Mouse (Mus musculus): ENCODE data around the gene Gm16181. TPM values are rescaled to one million over a fixed set of nuclear protein-coding genes. Genes with fewer than 3 reads are reported as not detected.

The Gm16181 gene
- total and polyA plus RNA-seq, 2 experiments = 0.37 TPM; not detected in 1

DNA sequence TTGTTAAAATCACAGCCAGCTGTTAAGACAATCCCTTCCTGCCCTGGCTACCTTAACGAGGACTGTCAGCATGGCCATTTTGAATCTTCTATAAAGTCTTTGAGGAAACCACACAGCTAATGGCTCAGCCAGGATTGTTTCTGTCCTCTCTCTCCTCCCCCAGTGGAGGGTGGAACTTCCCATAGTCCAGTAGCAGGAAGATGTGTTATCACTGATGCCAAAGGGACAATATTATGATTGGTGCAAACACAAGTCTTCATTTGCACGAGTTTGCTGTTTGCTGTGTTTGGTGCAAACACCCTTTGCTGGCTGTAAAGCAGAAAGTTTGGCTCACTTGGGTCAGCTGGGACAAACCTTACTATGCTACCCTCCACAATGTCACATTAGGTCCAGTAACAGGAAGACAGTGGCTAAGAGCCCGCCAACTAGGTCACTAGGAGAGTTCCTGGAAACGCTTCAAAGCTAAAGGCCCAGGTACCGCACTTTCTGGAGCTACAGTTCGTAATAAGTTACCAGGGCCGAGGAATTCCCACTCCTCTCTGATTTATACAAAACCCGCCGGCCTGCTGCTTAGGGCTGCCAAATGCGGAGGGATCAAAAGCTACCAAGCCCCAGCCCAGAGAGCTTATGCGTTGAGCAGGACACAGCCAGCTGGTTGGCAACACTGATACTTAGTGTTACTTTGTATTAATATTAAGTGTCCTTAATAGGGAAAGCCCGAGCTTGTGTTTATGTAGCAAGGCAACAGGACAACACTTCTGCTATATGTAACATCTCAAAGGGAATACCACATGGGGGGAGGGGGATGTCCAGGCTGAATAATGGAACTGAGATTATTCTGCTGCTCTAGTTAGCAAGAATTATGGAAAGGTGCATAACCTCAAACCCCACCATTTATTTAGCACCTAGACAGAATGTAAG is 20.0 kb downstream of the Gm16181 start:
- DNase-seq (ENCODE audit: extremely low read depth, low read depth, low spot score) = peak; percentile 77
- Histone ChIP-seq H3K27ac (replicated peaks; ENCODE audit: insufficient read depth, low read depth, low read length) (peak overlapping the region; percentile 95), H3K4me3 (ENCODE audit: insufficient read depth, low read depth, low read length) (peak overlapping the region; percentile 43; the same call in 1 of the 2 replicates), H3K79me2 (ENCODE audit: control insufficient read depth, insufficient read depth, low read length) (peaks cover 29% of the 10 kb centered on the region), H3K36me3 (ENCODE audit: control insufficient read depth, insufficient read depth, low read length) (peaks cover 22% of the 10 kb centered on the region), H3K9ac (ENCODE audit: low read depth, low read length) (peak overlapping the region; percentile 56), H3K4me1 (ENCODE audit: control insufficient read depth, insufficient read depth, low read length) (peaks cover 16% of the 10 kb centered on the region), H3K27me3 (ENCODE audit: control insufficient read depth, insufficient read depth, low read length) (no peaks in the 10 kb centered on the region)
- 7% methylated on average over 12 of the region's 12 CpGs for WGBS
- TF ChIP-seq CTCF (IDR thresholded peaks at IDR 0.05; ENCODE audit: low read depth, low read length) (no peak), POLR2A (IDR thresholded peaks at IDR 0.05; ENCODE audit: extremely low read depth, insufficient read depth, low read length) (no peak)

DNA sequence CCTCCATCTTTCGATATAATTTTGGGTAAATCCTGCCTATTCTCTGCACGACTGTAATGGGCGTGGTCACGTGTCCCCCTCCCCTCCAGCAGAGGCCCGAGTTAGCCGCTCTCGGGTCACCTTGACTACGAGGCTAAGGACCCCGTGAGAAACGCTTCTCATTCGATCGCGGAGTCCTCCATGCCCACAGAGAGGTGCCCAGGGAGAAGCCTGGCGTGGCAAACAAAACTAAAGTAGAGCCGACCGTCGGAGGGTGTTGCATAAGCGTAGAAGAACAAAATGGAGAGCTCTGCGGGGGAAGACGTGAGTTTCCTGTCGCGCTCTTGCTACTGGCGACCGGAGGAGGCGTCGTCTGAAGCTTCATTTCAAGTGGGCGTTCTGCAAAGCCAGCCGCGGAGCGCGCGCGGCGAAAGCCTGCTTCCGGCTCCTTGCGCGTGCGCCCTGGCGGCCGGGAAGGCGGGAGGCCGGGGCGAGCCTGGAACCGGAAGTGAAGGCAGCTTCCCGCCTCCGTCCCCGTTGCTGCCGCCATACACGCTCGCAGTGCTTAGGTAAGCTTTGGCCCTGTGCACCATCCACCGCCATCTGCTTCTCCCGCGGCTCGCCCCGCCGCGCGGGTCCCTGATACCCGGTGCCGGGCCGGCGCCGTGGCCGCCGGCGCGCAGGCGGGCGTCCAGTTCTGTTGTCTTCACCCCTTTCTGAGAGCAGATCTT is 20.8 kb downstream of the Gm16181 start, which contains the start of gene Ddx39b:
Gene Ddx39b, plus strand, starts transcription at position 442 of the 710 bp plus-strand sequence.
- peaks cover 29% of the 10 kb centered on the region for H3K79me2 ChIP-seq (ENCODE audit: control insufficient read depth, insufficient read depth, low read length)
- WGBS = under 1% methylated on average over 69 of the region's 69 CpGs
- TF ChIP-seq CTCF (IDR thresholded peaks at IDR 0.05; ENCODE audit: low read depth, low read length) (no peak), POLR2A (IDR thresholded peaks at IDR 0.05; ENCODE audit: extremely low read depth, insufficient read depth, low read length) (peak; percentile 80)
- H3K4me3 ChIP-seq (ENCODE audit: insufficient read depth, low read depth, low read length) = peak within 1 kb of the TSS; percentile 83
- H3K9ac ChIP-seq (ENCODE audit: low read depth, low read length) = peak within 1 kb of the TSS; percentile 89
- peaks cover 16% of the 10 kb centered on the region for H3K4me1 ChIP-seq (ENCODE audit: control insufficient read depth, insufficient read depth, low read length)
- H3K27ac ChIP-seq (replicated peaks; ENCODE audit: insufficient read depth, low read depth, low read length) = peak within 1 kb of the TSS; percentile 95
- no peaks in the 10 kb centered on the region for H3K27me3 ChIP-seq (ENCODE audit: control insufficient read depth, insufficient read depth, low read length)
- peaks cover 30% of the 10 kb centered on the region for H3K36me3 ChIP-seq (ENCODE audit: control insufficient read depth, insufficient read depth, low read length)
- DNase-seq (ENCODE audit: extremely low read depth, low read depth, low spot score) = peak; percentile 88

DNA sequence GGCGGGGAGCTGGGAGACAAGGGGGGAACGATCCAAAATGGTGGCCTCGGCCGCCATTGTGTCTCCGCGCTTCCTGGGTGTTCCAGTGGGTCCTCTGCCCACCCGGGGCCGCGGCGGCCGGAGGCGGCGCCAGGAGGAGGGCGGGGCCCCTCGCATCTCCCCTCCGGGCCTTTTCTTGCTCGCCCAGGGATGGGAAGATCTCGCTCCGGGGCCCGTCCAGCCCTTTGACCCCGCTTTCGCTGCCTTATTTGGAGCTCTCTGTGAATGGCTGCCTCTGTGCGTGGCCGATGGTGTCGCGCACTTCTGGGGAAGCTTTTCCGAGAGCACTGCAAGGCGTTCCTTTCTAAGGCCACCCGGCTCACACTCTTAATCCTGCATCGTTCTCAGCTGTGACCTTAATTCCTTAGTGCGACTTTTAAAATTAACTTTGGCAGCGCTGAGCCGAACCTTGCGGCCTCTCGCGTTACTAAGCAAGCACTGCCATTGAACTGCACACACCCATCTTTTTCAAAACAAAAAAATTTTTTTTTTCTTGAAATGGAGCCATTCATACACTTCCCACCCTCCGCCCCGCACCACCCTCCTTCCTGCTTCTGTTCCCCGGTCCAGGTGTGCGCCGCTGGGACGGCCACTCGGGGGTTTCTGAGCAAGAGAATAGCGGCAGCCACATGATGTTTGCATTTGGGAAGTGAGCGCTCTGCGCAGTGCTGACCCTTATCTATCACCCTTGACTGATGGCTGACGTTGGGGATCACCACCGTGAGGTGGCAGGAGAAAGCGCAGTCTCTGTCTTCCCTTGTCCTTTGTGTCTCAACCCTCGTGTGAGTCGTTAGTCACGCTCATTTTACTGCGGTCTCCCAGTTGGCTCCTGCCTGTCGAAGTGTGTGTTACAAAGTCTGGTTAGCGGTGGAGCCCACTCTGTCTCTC is 21.6 kb downstream of the Gm16181 start:
- under 1% methylated on average over 55 of the region's 55 CpGs for WGBS
- peak; percentile 60 for DNase-seq (ENCODE audit: extremely low read depth, low read depth, low spot score)
- Histone ChIP-seq H3K36me3 (ENCODE audit: control insufficient read depth, insufficient read depth, low read length) (peaks cover 37% of the 10 kb centered on the region), H3K27me3 (ENCODE audit: control insufficient read depth, insufficient read depth, low read length) (no peaks in the 10 kb centered on the region), H3K4me1 (ENCODE audit: control insufficient read depth, insufficient read depth, low read length) (peaks cover 16% of the 10 kb centered on the region), H3K9ac (ENCODE audit: low read depth, low read length) (peak overlapping the region; percentile 89), H3K79me2 (ENCODE audit: control insufficient read depth, insufficient read depth, low read length) (peaks cover 29% of the 10 kb centered on the region), H3K4me3 (ENCODE audit: insufficient read depth, low read depth, low read length) (peak overlapping the region; percentile 83), H3K27ac (replicated peaks; ENCODE audit: insufficient read depth, low read depth, low read length) (peak overlapping the region; percentile 82)
- TF ChIP-seq CTCF (IDR thresholded peaks at IDR 0.05; ENCODE audit: low read depth, low read length) = peak; percentile 37
- no peak for TF ChIP-seq POLR2A (IDR thresholded peaks at IDR 0.05; ENCODE audit: extremely low read depth, insufficient read depth, low read length)

DNA sequence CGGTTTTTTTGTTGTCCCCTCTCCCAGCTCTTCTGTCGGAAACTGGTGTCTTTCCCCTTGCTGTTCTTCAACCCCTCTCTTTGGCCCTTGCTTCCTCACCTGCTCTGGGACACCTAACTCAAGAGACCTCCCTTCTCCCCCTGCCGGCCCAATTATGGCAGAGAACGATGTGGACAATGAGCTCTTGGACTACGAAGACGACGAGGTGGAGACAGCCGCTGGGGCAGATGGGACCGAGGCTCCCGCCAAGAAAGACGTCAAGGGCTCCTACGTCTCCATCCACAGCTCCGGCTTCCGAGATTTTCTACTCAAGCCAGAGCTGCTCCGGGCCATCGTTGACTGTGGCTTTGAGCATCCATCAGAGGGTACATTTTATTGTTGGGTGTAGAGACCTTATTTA is 22.5 kb downstream of the Gm16181 start:
- peak overlapping the region; percentile 83 for H3K4me3 ChIP-seq (ENCODE audit: insufficient read depth, low read depth, low read length)
- no peak overlapping the region for H3K27ac ChIP-seq (replicated peaks; ENCODE audit: insufficient read depth, low read depth, low read length)
- H3K79me2 ChIP-seq (ENCODE audit: control insufficient read depth, insufficient read depth, low read length) = peaks cover 29% of the 10 kb centered on the region
- no peaks in the 10 kb centered on the region for H3K27me3 ChIP-seq (ENCODE audit: control insufficient read depth, insufficient read depth, low read length)
- peak overlapping the region; percentile 89 for H3K9ac ChIP-seq (ENCODE audit: low read depth, low read length)
- 11% methylated on average over 16 of the region's 16 CpGs for WGBS
- peaks cover 44% of the 10 kb centered on the region for H3K36me3 ChIP-seq (ENCODE audit: control insufficient read depth, insufficient read depth, low read length)
- no peak for TF ChIP-seq CTCF (IDR thresholded peaks at IDR 0.05; ENCODE audit: low read depth, low read length)
- no peak for TF ChIP-seq POLR2A (IDR thresholded peaks at IDR 0.05; ENCODE audit: extremely low read depth, insufficient read depth, low read length)
- no peak for DNase-seq (ENCODE audit: extremely low read depth, low read depth, low spot score)
- peaks cover 16% of the 10 kb centered on the region for H3K4me1 ChIP-seq (ENCODE audit: control insufficient read depth, insufficient read depth, low read length)

GRCm38 (mm10) chr17:35244999-35245398 is 24.4 kb downstream of the Gm16181 start:
- Histone ChIP-seq H3K27me3 (ENCODE audit: control insufficient read depth, insufficient read depth, low read length) (no peaks in the 10 kb centered on the region), H3K4me1 (ENCODE audit: control insufficient read depth, insufficient read depth, low read length) (peaks cover 16% of the 10 kb centered on the region), H3K9ac (ENCODE audit: low read depth, low read length) (no peak overlapping the region), H3K4me3 (ENCODE audit: insufficient read depth, low read depth, low read length) (no peak overlapping the region), H3K27ac (replicated peaks; ENCODE audit: insufficient read depth, low read depth, low read length) (no peak overlapping the region), H3K36me3 (ENCODE audit: control insufficient read depth, insufficient read depth, low read length) (peaks cover 59% of the 10 kb centered on the region), H3K79me2 (ENCODE audit: control insufficient read depth, insufficient read depth, low read length) (peaks cover 29% of the 10 kb centered on the region)
- DNase-seq (ENCODE audit: extremely low read depth, low read depth, low spot score) = no peak
- 41% methylated on average over 2 of the region's 2 CpGs for WGBS
- no peak for TF ChIP-seq POLR2A (IDR thresholded peaks at IDR 0.05; ENCODE audit: extremely low read depth, insufficient read depth, low read length)
- TF ChIP-seq CTCF (IDR thresholded peaks at IDR 0.05; ENCODE audit: low read depth, low read length) = no peak
